ENCODE assay signal across 18 mouse cellular contexts in genomic region chr3:41908952-41909351, GRCm38 (mm10).
"Had no signal": no experiment of that assay in that cellular context is flagged by ENCODE, and none has a peak within 500 bp of the region (broad histone marks: within the 10 kb centered on the region; RNA-seq: fewer than 3 reads in every experiment).

No protein-coding gene starts in this region.

- H3K4me2 ChIP-seq: lung, embryonic 14.5 days; midbrain, embryonic 13.5 days; midbrain, embryonic 15.5 days; neural tube, embryonic 13.5 days; neural tube, embryonic 15.5 days had no signal

- H3K27ac ChIP-seq: midbrain, embryonic 10.5 days; midbrain, embryonic 13.5 days; midbrain, embryonic 15.5 days; neural tube, embryonic 13.5 days; neural tube, embryonic 15.5 days had no signal

- H3K9me3 ChIP-seq: midbrain, embryonic 10.5 days; midbrain, embryonic 13.5 days; midbrain, embryonic 15.5 days; neural tube, embryonic 13.5 days; neural tube, embryonic 15.5 days had no signal

- H3K36me3 ChIP-seq: midbrain, embryonic 10.5 days; midbrain, embryonic 13.5 days; midbrain, embryonic 15.5 days; neural tube, embryonic 13.5 days; neural tube, embryonic 15.5 days had no signal

- H3K4me3 ChIP-seq: midbrain, embryonic 10.5 days; midbrain, embryonic 13.5 days; midbrain, embryonic 15.5 days; myocyte; neural tube, embryonic 13.5 days; neural tube, embryonic 15.5 days had no signal

- H3K4me1 ChIP-seq: midbrain, embryonic 10.5 days; midbrain, embryonic 13.5 days; midbrain, embryonic 15.5 days; neural tube, embryonic 13.5 days; neural tube, embryonic 15.5 days had no signal

- DNase-seq: lung, adult 18-20 months; lung, embryonic 14.5 days; lung, postnatal 10 days; lung, postnatal 4 days; retina, postnatal 1 day; right cerebral cortex, adult 18-20 months; right cerebral cortex, postnatal 25 days; right cerebral cortex, postnatal 4 days; spleen, adult 18-20 months; thymus, adult 2 months; thymus, postnatal 25 days; thymus, postnatal 4 days had no signal

- H3K9ac ChIP-seq: lung, embryonic 14.5 days; midbrain, embryonic 13.5 days; midbrain, embryonic 15.5 days; neural tube, embryonic 13.5 days; neural tube, embryonic 15.5 days had no signal

- H3K27me3 ChIP-seq: midbrain, embryonic 13.5 days; midbrain, embryonic 15.5 days; neural tube, embryonic 13.5 days; neural tube, embryonic 15.5 days had no signal

- ATAC-seq: midbrain, embryonic 13.5 days; midbrain, embryonic 15.5 days had no signal
